Mouse (Mus musculus) hindbrain, embryonic 10.5 days (tissue): Measurements from ENCODE around the gene Gm12184. TPM values are rescaled to one million over a fixed set of nuclear protein-coding genes. Genes with fewer than 3 reads are reported as not detected.
"Not testable (repeated sequence)": the region's sequence is repeated elsewhere in the genome, so short reads cannot be mapped to it uniquely, and the experiment has no call there.

Experiments used
- DNase-seq: peaks from one replicate; pipeline ENCODE4 v3.0.0-alpha.2; 2017; ENCODE audit warnings: low spot score
- H3K27ac ChIP-seq: fragments of 300-500 bp; sonication (generic); 2 replicates; pipeline ENCODE4 v1.5.1; 2016; ENCODE audit warnings: mild to moderate bottlenecking, moderate library complexity
- H3K27me3 ChIP-seq: fragments of 300-500 bp; sonication (generic); 2 replicates; pipeline ENCODE4 v1.6.1; 2016; ENCODE audit warnings: mild to moderate bottlenecking; ENCODE audit not compliant: poor library complexity, insufficient read depth, severe bottlenecking
- H3K36me3 ChIP-seq: fragments of 300-500 bp; sonication (generic); 2 replicates; pipeline ENCODE4 v1.6.1; 2016; ENCODE audit warnings: mild to moderate bottlenecking, moderate library complexity
- H3K4me1 ChIP-seq: fragments of 300-500 bp; sonication (generic); replicated peaks from 2 replicates; pipeline ENCODE4 v1.6.1; 2016; ENCODE audit warnings: mild to moderate bottlenecking
- H3K4me3 ChIP-seq: fragments of 300-500 bp; sonication (generic); 2 replicates; pipeline ENCODE4 v1.5.1; 2016; ENCODE audit warnings: mild to moderate bottlenecking, moderate library complexity
- H3K9me3 ChIP-seq: fragments of 300-500 bp; sonication (generic); 2 replicates; pipeline ENCODE4 v1.6.1; 2016; ENCODE audit warnings: mild to moderate bottlenecking, moderate library complexity
- WGBS: fragments of 180-500 bp; shearing (Covaris S2); methylation state at CpG from one replicate; pipeline ENCODE4 v1.1.7; 2016; 5-methylcytosine and 5-hydroxymethylcytosine counted together
- polyA plus RNA-seq: library from polyadenylated mRNA; unstranded; fragments of >200 nt; fragmentation: Nextera tagmentation; extraction: Ambion mirVana; gene quantifications from 2 replicates; pipeline ENCODE4 v1.2.1, GENCODE M21; 2016

Gene Gm12184
- polyA plus RNA-seq, 1 experiment from 2014 or later, result 3.5 TPM

GRCm38 (mm10) chr11:48830279-48830678, 3.8 kb upstream of the Gm12184 start:
- DNase-seq, result no peak
- H3K36me3 ChIP-seq, result no peaks in the 10 kb centered on the region
- peaks cover 19% of the 10 kb centered on the region for H3K27me3 ChIP-seq
- WGBS, result 73% methylated on average over 2 of the region's 2 CpGs
- H3K27ac ChIP-seq, result no peak overlapping the region
- H3K4me1 ChIP-seq, result peaks cover 7% of the 10 kb centered on the region; the same call in 1 of the 2 replicates
- no peak overlapping the region for H3K4me3 ChIP-seq
- H3K9me3 ChIP-seq, result peaks cover 4% of the 10 kb centered on the region; the same call in 1 of the 2 replicates

GRCm38 (mm10) chr11:48827926-48828325, 1.5 kb upstream of the Gm12184 start:
- no peak overlapping the region for H3K27ac ChIP-seq
- no peak overlapping the region for H3K4me3 ChIP-seq
- H3K4me1 ChIP-seq, result peaks cover 18% of the 10 kb centered on the region
- H3K36me3 ChIP-seq, result no peaks in the 10 kb centered on the region
- peaks cover 33% of the 10 kb centered on the region for H3K27me3 ChIP-seq
- H3K9me3 ChIP-seq, result peaks cover 4% of the 10 kb centered on the region; the same call in 1 of the 2 replicates
- no peak for DNase-seq
- WGBS, result 77% methylated on average over 6 of the region's 6 CpGs

DNA sequence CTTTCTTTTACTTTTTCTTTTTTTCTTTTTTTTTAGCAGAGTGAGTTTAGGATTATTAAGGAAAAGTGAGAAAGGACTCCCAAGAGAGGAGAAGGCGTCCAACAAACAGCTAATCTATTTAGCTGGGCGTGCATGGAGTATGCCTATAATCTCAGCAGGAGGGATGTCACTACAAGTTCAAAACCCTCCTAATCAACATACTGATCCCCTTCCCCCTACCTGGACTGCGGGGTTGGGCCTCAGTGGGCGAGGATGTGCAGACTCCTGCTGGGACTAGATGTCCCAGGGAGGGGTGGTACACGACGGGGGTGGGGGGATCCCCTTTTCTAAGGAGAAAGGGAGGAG, 269 bp upstream of the Gm12184 start:
- Histone ChIP-seq H3K4me3 (peak overlapping the region; percentile 53), H3K4me1 (peaks cover 18% of the 10 kb centered on the region), H3K27me3 (peaks cover 33% of the 10 kb centered on the region), H3K9me3 (peaks cover 4% of the 10 kb centered on the region; the same call in 1 of the 2 replicates), H3K36me3 (no peaks in the 10 kb centered on the region), H3K27ac (peak overlapping the region; percentile 79)
- DNase-seq, result peak; percentile 29
- WGBS, result under 1% methylated on average over 6 of the region's 6 CpGs

DNA sequence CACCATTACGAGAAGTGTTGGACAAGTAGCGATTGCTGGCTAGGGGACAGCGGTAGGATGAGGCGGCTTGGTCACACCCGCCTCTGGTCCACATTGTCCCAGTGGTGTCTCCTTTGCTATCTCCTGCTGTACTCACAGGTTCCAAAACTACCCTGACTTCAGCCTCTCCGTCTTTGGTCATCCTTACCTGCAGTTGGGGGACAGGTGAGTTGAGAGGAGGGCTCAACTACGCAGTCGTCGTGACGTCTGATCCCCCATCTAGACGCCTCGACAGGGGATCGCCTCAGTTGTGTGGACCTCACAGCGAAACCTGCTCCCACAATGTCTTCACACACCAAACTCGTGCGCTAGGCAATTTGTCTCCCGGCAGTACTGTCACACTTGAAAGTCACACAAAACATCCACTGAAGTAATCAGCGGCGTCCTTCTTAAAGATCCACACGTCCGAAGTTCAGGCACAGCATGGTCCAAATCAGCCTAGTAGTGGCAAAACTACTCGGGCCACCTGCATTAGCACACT, 2.1 kb downstream of the Gm12184 start:
- WGBS, result 4% methylated on average over 22 of the region's 22 CpGs

DNA sequence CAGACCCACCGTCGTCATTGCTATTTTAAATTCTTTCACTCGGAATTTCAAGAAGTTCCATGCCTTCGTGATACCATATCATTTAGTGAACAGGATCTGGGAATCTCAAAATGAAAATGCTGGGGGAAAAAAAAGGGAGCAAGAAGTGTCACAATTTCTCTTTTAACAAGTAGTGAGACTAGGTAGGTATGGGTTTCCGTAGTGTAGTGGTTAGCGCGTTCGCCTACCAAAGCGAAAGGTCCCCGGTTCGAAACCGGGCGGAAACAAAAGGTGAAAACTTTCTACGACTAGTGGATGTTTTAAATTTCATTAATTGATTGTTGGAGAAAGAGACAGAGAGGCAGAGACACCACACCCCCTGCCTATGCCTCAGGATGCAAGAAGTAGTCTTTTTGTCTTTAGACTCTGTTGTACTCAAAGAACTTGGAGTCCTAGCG, 2.9 kb downstream of the Gm12184 start:
- H3K36me3 ChIP-seq, result no peaks in the 10 kb centered on the region
- DNase-seq, result peak; percentile 72
- under 1% methylated on average over 15 of the region's 15 CpGs for WGBS
- no peak overlapping the region for H3K27ac ChIP-seq
- peaks cover 18% of the 10 kb centered on the region for H3K4me1 ChIP-seq
- peak overlapping the region; percentile 54 for H3K4me3 ChIP-seq
- H3K27me3 ChIP-seq, result peaks cover 26% of the 10 kb centered on the region
- H3K9me3 ChIP-seq, result peaks cover 4% of the 10 kb centered on the region; the same call in 1 of the 2 replicates

More for the DNA sequence above, 2.1 kb downstream of the Gm12184 start:
- Histone ChIP-seq H3K36me3 (no peaks in the 10 kb centered on the region), H3K4me1 (peaks cover 18% of the 10 kb centered on the region), H3K27ac (no peak overlapping the region), H3K4me3 (peak overlapping the region; percentile 54), H3K27me3 (peaks cover 29% of the 10 kb centered on the region), H3K9me3 (peaks cover 4% of the 10 kb centered on the region; the same call in 1 of the 2 replicates)
- DNase-seq, result peak; percentile 21

- Histone ChIP-seq H3K9me3 (peaks cover 3% of the 10 kb centered on the region; the same call in 1 of the 2 replicates), H3K4me1 (peaks cover 18% of the 10 kb centered on the region), H3K27ac (no peak overlapping the region), H3K4me3 (peak overlapping the region; percentile 54), H3K27me3 (peaks cover 24% of the 10 kb centered on the region), H3K36me3 (no peaks in the 10 kb centered on the region)
- 38% methylated on average over 14 of the region's 14 CpGs for WGBS
- no peak for DNase-seq
Measured at GRCm38 (mm10) chr11:48822768-48823512, 3.5 kb downstream of the Gm12184 start.

DNA sequence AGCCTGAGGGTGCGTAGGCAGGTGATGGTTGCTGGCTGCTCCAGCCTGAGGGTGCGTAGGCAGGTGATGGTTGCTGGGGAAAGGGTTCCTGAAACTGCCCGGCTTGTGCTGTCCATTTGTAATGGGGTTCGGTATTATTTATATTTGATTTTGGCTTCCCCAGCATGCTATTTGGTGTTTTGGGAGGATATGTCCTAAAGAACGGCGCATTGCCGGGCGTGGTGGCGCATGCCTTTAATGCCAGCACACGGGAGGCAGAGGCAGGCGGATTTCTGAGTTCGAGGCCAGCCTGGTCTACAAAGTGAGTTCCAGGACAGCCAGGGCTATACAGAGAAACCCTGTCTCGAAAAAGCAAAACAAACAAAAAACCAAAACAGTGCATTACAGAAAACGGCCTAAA, 5.2 kb downstream of the Gm12184 start:
- H3K9me3 ChIP-seq, H3K4me3 ChIP-seq, H3K36me3 ChIP-seq, DNase-seq, H3K27ac ChIP-seq: not testable (repeated sequence)
- H3K4me1 ChIP-seq, result peaks cover 12% of the 10 kb centered on the region
- peaks cover 17% of the 10 kb centered on the region for H3K27me3 ChIP-seq
- WGBS, result 81% methylated on average over 14 of the region's 14 CpGs

DNA sequence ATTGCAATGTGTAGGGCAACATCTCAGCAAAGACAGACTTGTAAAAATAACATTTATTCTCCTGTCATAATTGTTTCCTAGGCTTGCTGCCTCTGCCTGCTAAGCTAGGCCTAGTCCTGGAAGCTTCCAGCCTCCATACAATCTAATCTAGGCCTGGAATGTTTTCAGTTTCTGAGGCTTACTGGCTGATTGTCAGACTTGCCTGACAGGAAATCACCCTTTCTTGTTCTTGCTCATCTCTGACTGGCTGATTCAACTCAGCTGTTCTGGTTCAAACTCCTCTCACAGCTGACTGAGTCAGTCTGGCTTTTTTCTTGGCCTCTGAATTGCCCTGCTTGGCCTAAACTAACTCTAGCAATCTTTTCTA, 6.2 kb downstream of the Gm12184 start:
- Histone ChIP-seq H3K4me1 (peaks cover 22% of the 10 kb centered on the region), H3K4me3 (no peak overlapping the region), H3K27ac (no peak overlapping the region), H3K27me3 (peaks cover 16% of the 10 kb centered on the region), H3K9me3 (no peaks in the 10 kb centered on the region), H3K36me3 (peaks cover 6% of the 10 kb centered on the region)
- DNase-seq, result no peak

DNA sequence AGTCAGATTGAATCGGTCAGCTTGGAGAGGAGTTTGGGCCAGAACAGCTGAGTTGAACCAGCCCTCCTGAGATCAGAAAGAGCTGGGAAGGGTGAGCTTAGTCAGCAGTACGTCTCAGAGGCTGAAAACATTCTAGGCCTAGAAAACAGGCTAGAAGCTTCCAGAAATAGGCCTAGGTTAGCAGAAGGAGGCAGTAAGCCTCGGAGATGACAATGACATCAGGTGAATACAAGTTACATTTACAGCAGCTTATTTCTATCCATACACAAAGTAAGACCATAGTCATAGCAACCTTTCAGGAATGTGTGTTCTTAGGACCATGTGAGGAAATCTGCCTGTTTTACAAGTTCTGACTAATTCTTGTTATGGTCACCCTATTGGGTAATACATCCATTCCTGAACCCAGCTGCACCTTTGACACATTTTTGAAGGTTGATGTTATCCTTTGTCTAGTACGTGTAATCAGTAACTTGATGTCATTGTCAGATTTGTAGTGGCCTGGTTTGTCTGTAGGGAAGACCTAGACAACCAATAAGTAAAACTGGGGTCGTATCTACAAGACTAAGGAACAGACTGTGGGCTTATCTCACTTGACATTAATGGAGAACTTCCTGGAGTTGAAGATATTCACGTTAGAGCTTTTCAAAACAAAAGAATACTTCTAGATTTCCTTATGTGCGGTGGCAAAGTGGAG, 6.7 kb downstream of the Gm12184 start:
- no peak overlapping the region for H3K4me3 ChIP-seq
- peaks cover 11% of the 10 kb centered on the region for H3K36me3 ChIP-seq
- H3K4me1 ChIP-seq, result peaks cover 26% of the 10 kb centered on the region
- WGBS, result 77% methylated on average over 7 of the region's 7 CpGs
- H3K27ac ChIP-seq, result no peak overlapping the region
- H3K27me3 ChIP-seq, result peaks cover 11% of the 10 kb centered on the region
- no peaks in the 10 kb centered on the region for H3K9me3 ChIP-seq
- DNase-seq, result no peak

DNA sequence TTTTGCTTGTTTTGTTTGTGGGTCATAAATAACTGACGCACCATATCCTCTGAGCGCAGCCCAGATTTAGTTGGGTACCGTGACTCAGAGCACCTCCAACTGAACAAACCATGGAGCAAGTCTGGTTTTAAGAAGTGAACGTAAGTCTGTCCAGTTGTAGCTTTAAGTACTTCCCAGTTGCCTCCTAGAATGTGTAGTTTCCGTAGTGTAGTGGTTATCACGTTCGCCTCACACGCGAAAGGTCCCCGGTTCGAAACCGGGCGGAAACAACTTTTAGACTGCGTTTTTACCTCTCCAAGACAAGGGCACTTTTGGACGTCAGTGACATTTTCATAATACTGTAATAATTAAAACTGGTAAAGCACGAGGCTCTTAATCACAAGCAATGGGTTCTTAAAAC, 8.1 kb downstream of the Gm12184 start:
- DNase-seq, result peak; percentile 84
- Histone ChIP-seq H3K27me3 (no peaks in the 10 kb centered on the region), H3K4me3 (peak overlapping the region; percentile 88), H3K9me3 (no peaks in the 10 kb centered on the region), H3K36me3 (peaks cover 22% of the 10 kb centered on the region), H3K4me1 (peaks cover 18% of the 10 kb centered on the region), H3K27ac (peak overlapping the region; percentile 95; the same call in 1 of the 2 replicates)
- WGBS, result 1% methylated on average over 16 of the region's 16 CpGs

GRCm38 (mm10) chr11:48817794-48818193, 8.7 kb downstream of the Gm12184 start:
- H3K9me3 ChIP-seq, result no peaks in the 10 kb centered on the region
- peak overlapping the region; percentile 88 for H3K4me3 ChIP-seq
- no peaks in the 10 kb centered on the region for H3K27me3 ChIP-seq
- 9% methylated on average over 9 of the region's 9 CpGs for WGBS
- peak overlapping the region; percentile 95 for H3K27ac ChIP-seq
- no peak for DNase-seq
- peaks cover 28% of the 10 kb centered on the region for H3K36me3 ChIP-seq
- peaks cover 18% of the 10 kb centered on the region for H3K4me1 ChIP-seq

DNA sequence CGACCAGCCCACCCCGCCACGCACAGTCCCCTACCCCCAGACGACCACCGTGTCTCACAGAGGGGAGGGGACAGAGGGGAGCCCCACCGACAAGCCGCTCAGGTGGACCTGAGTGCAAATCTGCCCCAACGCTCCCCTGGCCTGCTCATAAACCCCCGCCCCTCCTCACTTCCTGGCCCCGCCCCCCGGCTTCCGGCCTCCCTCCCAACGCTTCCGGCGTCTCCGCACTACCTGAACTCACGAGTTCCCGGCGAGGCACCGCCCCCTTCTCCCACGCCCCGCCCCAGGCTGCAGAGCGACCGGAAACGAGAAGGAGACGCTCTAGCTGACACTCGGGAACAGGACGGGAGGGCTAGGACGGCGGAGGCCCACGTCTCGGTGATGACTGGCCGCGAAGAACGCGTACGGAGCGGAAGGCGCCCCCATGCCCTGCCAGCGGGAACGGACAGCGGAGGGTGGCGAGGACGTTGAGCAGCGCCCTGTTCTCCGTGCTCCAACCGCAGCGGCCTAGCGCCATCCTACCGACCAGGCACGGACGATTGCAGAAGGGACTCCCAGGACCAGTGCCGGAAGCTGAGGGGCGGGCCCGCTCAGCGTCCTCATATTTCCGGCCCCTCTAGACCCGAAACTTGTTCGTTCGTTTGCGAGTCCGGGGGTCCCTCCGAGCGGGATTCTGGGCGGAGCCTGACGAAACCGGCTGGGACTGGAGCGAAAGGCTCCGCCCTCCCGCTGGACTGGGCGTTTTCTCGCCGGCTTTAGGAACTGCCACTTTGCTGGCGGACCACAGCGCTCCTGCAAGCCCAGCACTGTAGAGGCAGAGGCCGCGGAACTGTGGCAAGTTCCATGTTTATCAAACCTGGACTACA, 9.4 kb downstream of the Gm12184 start, which contains the start of gene Trim41:
Gene Trim41, minus strand, starts transcription at position 554 of the 866 bp plus-strand sequence.
- H3K27ac ChIP-seq, result peak within 1 kb of the TSS; percentile 95
- under 1% methylated on average over 77 of the region's 77 CpGs for WGBS

More for the DNA sequence above, 9.4 kb downstream of the Gm12184 start, which contains the start of gene Trim41:
- H3K4me1 ChIP-seq, result peaks cover 18% of the 10 kb centered on the region
- no peaks in the 10 kb centered on the region for H3K27me3 ChIP-seq
- no peaks in the 10 kb centered on the region for H3K9me3 ChIP-seq
- peaks cover 35% of the 10 kb centered on the region for H3K36me3 ChIP-seq
- H3K4me3 ChIP-seq, result peak within 1 kb of the TSS; percentile 88
- DNase-seq, result peak; percentile 99
